Mouse (Mus musculus) lung, postnatal 0 days (tissue): ENCODE results near the gene Wdr86.

Source experiments
- CTCF ChIP-seq: IDR thresholded peaks from 2 replicates; pipeline ENCODE4 v1.5.1; 2016; ENCODE audit warnings: antibody characterized with exemption, mild to moderate bottlenecking
- EP300 ChIP-seq: IDR thresholded peaks from 2 replicates; pipeline ENCODE4 v1.6.1; 2016; ENCODE audit warnings: antibody characterized with exemption, mild to moderate bottlenecking, control low read depth

DNA sequence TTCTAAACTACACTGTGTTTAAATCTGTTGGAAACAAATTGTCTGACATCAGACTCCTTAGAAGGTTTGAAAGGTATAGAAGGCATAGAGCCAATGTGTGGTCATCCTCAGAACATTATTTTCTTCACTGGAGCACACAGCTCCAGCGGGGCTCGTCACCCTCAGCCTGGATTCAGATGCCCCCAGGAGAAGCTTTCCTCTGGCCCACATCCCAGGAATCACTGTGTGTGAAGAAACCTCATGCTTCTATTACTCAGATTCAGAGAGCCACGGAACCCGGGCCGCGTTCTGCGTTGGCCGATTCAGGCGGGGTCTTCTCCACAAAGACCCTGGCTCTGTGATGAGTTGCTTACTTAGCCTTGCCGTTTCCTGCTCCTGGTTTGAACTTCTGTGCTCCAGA lies 13.4 kb upstream of the Wdr86 start:
- TF ChIP-seq CTCF (no peak), EP300 (no peak)
